Mouse (Mus musculus) kidney, adult 8-10 months (tissue): ENCODE data around the gene Gnao1.

Experiments used
- DNase-seq, 2 experiments: peaks; one replicate each; pipeline ENCODE4 v3.0.0; 2022

Gene Gnao1

DNA sequence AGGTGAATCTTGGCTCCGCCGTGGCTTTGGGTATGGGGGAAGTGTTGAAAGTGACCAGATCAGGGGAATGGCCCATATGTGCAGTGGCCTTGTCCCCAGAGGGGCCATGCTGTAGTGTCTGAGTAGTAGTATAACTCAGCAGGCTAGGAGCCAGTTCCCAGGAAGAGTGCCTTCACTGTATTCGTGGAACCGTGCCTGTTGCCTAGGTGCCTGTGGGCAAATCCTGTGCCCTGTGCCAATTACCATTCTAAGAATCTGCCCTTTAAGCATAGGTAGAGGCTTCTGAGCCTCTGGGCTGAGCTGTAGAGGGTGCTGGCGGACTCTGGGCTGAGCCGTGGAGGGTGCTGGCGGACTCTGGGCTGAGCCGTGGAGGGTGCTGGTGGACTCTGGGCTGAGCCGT, 148.6 kb downstream of the Gnao1 start:
- DNase-seq = peak; percentile 29 to 54

DNA sequence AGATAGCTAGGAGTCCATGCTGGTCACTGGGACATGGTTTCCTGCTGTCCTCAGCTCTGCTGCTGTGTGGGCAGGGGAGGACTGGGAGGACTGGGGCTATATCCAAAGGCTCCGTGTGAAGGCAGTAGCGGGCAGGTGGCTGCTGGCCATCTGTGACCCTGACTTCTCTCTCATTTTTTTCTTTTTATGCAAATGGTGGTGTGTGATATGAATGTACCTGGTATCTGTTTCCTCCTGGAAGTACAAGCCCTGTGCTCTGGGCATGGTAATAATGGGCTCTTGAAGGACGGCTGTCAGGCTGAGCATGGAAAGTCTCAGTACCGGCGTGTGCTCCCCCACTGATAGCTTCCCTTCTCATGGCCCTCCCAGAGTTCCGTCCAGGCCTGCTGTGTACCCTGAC, 151.1 kb downstream of the Gnao1 start:
- no peak for DNase-seq

DNA sequence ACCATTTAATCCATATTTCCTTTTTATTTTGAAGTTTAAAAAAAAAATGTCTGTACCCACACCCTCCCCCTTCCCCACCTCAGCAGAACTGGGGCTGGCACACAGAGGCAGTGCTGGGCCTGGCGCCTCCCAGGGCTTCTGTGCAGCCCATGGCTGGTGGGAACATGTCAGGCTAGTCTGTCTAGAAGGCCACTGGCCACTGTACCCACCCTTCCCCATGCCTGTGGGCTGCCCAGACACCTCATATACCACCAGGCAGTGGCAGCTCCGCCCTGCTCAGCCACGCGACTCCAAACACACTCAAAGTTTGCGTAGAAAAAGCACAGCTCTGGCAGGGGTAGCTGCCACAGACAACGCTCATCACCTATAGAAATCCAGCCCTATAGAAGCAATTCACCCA, 158.5 kb downstream of the Gnao1 start:
- DNase-seq = no peak

DNA sequence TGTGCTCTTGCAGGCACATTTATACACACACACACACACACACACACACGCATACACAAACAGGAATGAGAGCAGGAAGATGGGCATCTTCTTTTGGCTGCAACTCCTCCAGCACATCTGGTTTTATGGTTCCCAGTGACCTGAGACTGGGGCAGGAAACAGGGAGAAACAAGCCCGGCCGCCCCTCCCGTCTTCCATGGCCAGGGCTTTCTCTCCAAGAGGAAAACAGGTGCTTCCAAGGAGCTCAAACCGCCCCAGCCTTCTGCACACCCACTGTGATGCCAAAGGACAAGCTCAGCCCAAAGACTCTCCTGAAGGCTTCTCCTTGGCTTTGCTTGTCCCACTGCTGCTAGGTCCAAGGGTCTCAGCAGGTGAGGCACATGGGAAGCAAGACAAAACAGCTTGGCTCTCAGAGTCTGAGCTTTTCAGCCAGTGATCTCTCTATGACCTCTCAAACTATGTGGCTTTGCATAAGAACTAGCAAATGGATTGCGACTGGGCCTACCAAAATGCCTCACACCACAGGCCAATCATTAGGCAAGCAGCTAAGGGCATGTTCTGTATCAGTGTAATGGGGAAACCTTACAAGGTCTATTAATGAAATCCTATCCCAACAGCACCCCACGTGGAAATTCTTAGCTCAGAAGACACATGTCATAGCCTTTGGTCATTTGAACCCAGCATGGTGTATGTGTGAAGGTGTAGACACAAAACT, 160.0 kb downstream of the Gnao1 start:
- no peak for DNase-seq

DNA sequence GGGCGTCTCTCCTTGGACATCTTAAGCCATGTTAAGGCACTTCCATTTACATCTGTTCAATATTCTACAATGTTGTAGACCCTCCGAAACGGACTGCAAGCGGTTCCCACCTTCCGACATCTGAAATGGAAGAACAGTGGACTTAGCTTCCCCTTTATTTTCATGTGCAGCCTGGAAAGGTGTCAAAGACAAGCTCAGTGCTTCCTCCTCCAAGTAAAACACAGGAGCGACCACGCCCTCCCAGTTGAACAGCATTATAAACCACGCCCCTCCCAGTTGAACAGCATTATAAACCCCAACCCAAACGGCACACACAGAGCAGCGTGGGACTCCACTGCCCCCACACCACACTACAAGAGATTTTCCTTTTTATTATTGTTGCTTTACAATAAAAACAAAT, 161.7 kb downstream of the Gnao1 start:
- DNase-seq = no peak

DNA sequence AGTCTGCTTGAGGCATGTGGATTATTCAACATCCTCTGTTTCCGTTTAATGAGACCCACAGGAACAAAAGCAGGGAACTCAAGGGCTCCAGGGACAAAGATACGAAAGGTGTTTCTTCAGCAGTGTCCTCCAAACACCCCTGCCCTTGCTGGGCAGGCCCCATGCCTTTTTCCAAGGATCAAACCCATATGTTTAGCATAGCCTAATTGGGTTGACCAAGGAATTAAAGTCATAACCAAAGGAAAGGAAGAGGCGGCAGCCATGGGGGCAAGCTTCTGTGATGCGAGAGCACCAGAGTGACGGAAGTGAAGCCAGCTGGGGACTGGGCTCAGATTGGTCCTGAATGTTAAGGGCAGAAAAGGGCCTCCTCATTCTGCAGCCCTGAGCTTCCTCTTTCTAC, 162.4 kb downstream of the Gnao1 start:
- no peak for DNase-seq

DNA sequence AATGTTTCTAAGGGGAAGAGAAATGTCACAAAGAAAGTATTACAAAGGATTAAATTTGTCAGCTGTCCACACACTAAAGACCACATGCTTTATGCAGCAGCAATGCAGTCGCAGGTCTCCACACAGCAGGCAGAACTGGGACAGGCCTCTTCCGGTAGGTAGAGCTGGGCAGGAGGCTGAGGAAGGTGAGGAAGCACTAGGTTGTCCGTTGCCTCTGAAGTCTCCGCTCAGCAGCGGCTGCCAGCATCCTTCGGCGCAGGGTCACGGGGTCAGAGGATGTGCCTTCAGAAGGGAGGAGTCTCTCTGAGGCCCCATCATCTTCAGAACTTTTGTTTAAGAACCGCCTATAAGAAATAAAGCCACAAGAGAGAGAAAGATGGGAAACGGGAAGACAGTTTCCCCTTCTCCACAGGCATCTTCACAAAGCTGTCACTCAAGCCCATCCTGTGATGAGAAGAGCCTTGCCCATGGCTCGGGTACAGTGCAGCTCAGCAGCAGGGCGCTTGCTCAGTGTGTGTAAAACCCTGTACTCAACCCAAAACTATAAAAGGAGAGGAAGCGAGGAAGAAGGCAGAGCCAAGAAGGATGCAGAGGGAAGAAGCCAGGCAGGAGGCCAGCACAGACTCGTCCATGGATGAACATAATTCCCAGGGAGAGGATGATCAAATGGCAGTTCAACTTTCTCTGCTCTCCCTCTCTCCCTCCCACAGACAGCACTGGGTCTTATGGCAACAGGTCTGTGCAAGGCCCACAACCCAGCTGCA, 163.4 kb downstream of the Gnao1 start:
- DNase-seq = no peak

DNA sequence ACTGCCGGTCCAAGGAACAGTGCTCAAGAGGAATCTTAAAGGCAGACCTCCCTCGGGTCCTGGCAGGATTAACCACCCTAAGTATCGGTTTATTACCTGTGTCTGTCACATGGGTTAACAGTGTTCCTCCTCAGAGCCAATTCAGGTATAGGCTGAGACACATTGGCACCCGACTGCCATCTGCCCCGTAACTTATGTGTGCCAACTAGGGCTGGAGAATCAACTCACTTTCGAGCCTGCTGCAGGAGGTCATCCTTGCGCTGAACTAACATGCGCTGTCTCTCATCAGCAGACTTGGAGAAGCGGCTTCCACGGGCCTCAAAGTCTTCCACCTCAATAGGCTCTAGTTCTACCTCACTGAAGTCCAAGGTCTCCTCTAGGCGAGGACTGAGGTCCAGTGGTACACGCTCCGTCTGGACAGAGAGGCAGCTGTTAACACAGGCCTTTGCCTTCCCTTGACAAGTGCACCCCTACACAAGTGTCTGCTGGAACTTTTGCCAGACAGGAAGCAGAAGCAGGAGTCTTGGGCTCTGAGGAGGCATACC, 164.1 kb downstream of the Gnao1 start:
- DNase-seq = no peak

DNA sequence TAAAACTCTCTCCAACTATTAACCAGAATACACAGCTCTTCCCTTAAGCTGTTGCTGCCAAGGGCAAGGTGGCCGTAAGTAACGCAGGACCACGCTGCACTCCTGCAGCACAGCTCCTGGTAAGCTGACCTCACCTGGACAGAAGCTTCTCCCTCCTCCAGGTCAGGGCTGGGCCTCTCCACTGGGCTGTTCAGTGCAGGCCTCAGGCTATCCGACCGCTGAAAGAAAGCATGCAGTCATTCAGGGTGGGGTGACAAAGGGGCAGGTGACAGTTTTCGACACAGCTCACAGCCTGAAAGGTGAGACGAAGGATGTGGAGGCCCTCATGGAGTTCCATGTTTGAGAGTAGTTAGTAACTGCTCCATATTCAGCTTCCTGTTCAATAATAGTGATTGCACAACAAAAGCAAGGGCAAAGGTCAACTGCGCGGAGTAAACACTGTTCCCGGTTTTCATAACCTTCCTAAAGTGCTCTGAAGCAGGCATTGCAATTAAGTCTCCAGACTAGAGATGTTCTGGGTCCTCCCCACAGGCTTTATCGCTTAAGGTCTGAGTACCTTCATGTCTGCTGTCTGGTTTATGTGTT, 164.9 kb downstream of the Gnao1 start:
- peak; percentile 29 to 45 for DNase-seq

DNA sequence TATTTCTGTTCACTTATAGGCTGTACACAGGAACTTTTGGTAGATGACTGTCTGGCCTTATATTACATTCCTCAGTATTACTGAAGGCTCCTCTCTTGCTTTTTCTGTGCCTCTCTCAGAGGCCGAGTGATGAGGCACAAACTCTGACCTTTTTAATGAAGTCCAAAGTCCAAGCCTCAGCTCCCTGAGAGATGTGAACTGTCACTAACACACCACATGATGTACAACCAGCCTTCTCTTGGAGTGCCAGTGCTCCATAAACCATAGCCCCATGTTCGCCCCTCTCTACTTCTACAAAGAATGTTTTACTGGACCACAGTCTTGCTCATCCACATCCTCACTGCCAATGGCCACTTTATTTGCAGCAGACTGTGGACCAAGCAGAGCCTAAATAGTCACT, 165.6 kb downstream of the Gnao1 start:
- peak; percentile 23 to 43 for DNase-seq

DNA sequence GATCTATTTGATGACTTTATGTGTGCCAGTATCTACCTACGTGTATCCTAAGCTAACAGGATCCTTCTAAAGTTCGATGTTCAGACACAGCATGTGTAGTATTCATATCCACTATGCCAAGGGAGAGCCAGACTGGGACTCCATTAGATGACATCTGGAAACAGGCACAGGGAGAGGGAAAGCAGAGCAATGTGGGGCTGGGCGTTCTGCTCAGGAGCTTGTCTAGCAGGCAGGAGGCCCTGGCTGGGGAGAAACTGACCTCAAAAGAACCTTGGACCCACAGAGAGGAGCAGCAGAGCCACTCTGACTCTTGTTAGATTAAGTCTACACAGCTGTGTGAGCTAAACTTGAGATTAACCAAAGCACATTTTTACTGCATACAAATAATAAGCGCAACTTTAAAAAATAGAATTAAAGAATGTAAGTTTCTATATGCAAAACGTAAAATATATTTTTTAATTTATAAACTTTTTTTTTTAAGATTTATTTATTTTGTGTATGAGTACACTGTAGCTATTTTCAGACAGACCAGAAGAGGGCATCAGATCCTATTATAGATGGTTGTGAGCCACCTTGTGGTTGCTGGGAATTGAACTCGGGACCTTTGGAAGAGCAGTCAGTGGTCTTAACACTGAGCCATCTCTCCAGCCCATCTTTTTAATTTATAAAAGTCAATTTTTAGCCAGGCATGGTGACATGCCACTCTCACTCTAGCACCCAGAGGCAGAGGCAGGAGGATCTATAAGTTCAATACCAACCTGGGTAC, 166.9 kb downstream of the Gnao1 start:
- no peak for DNase-seq

DNA sequence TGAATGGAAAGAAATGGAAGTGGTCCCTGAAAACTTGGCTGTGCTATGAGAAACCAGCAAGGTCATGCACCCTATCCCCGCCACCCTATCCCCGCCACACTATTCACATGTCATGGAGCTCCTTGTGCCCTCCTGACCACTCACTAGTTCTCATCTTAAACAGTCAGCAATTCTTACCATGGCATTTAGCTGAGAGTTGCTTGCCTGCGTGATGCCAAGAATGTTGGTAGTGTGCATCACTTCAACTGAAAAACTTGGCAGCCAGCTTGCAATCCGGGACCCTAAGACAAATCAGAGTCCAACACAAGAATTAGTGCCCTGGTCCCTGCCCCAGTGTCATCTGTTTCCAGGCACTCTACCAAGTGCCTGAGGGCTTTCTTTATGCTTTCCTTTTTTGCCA, 170.4 kb downstream of the Gnao1 start:
- DNase-seq = peak; percentile 23 to 58

DNA sequence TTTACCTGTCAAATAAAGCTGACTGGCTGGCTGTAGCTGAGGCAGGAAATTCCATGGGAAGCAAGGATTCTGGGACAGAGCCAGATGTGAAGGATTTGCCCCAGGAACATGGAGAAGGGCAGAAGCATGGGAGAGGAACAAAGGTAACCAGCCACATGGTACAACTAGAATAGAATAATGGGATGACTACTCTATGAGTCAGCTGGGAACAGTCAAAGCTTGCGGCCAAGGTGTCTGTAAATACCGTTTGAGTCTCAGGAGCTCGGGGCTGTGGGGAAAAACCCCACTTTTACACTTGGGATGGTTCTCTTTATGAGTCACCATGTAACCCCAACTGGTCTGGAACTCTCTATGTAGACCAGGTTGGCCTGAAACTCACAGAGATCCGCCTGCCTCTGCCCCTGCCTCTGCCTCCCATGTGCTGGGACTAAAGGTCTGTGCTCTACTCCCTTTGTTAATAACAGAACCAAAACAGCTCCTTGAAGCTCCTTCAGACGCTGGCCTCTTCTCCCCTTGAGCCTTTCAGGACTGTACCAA, 172.0 kb downstream of the Gnao1 start:
- DNase-seq = no peak

DNA sequence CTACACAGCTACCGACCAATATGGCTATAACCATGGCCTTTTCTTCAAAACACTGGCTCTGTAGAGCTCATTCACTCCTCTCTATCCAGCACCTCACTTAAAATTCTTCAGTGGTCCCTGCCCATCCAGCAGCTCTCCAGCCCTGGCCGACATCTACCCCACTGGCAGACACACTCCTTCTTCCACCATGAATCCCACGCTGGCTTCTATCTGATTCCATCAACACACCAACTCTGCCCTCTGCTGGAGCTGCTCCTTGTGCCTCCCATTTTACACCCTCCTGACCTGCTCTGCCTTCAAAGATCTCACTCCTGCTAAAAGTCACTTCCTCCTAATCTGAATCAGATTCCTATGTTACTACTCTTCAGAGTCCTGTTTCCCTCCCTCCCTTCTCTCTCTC, 174.1 kb downstream of the Gnao1 start:
- DNase-seq = no peak

DNA sequence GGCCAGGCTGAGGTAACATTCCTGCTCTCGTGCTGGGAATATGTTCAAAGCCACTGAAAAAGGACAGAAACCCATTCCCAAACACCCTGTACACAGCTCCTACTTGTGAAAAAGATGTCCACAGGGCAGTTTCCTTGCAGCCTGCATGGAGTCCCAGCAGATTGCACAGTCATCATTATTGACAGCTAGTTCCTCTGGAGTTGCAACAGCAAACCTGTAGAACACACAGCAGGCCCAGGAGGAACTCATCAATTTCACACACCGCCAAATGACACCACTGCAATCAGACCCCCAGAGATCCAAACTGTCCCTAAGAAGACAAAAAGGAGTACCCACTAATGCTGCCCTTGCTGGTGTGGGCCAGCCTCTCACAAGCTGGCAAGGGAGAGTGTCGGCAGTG, 175.0 kb downstream of the Gnao1 start:
- DNase-seq = no peak

DNA sequence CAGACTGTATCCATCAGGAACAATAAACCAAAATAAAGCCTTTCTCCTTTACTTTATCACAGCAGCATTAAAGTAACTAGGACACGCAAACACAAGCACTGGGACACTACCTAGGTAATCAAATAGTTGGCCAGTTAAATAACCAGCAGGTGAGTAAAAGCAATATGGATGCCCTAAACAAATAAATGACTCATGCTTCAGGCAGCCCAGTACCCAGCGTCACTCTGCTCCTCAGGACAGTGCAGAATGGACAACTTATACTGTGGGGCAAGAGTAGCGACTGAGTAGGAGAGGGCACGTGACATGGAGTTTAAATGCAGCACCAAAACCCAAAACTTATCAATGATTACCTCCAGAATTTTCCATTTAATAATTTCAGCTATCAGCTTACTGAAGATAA, 180.0 kb downstream of the Gnao1 start:
- DNase-seq = no peak

DNA sequence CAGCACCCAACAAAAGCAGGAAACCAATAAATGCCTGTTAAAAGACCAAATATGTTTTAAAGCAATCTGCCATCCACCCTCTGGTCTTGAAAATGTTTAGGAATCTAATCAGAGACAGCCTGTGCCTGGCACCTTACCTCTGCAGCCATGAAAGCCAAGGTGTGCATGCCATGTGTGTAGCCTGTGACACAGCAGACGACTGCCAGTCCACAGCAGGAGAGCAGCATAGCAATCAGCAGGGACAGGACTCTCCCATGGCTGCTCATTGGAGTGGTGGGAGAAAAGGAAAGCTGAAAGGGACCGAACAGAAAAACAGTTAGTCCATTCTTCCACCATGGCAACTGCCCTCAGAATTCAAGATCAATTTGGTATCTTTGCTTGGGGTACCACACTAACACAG, 189.2 kb downstream of the Gnao1 start:
- no peak for DNase-seq

DNA sequence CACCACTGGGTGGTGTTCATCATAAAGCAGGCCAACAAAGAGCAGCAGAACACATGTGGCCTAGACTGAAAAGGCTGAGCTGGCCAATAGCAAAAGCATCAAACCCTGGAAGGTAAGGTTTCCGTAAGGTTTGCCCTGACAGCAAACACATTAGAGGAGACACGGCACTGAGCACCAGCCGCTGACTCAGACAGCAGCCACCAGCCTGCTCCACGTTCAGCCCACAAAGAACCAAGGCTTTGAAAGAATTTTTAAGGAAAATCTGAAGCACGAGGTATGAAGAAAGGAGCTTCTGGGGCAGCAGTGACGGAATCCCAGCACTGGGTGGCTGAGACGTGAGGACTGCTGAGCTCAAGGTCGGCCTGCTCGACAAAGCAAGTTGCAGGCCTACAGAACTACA, 194.4 kb downstream of the Gnao1 start:
- DNase-seq = no peak

DNA sequence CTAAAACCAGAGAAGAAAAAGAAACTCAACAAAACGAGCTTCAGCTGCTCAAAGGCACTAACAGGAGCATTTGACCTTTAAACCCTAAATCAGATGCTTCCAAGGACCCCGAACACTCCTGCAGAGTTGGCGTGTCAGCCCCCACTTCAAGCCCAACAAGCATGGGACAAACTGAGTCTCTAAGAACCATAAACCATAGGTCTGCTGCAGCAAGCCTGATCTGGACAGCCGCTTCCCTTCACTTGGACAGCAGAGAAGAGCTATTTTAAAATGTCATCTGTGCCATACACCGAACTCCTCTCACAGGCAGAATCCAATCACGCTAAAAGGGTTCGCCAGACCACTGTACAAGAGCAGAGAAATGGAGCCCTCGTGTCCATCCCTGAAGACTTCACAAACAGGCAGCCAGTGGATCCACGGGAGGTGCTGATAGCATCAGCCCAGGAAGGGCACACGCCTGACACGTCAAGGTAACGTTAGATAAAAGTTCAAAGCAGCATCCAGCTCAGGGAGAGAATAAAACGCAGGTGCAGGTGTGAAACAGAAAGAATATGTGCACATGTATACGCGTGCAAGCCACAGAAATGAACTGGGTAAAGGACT, 199.6 kb downstream of the Gnao1 start:
- no peak for DNase-seq

DNA sequence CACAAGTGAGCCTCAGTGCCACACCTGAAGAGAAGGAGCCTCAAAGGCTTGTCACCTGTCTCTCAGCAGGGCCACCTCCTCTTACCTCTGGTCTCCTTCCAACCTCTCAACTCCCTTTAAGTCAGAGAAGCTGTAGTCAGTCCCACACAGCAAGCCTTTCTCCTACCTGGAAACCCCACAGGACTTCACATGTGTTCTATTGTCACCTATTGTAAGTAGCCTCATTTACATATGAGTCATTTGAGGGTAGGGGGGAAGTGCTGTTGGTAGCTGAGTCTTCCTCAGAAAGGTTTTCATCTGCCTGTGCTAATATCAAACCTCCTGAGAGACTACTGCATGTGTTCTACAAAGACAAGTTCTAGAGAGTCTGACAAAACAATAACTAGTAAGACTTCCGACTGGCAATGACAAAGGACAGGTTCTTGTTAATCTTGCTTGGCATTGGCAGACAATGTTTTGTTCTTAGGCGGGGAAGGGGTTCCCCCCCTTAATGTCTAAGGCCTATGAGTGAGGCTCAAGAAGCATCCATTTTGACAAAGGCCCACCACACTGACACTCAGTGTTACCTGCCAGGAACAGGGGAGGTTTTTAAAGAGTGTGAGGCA, 200.4 kb downstream of the Gnao1 start:
- peak in 1 of 2 experiments; percentile 3 for DNase-seq

DNA sequence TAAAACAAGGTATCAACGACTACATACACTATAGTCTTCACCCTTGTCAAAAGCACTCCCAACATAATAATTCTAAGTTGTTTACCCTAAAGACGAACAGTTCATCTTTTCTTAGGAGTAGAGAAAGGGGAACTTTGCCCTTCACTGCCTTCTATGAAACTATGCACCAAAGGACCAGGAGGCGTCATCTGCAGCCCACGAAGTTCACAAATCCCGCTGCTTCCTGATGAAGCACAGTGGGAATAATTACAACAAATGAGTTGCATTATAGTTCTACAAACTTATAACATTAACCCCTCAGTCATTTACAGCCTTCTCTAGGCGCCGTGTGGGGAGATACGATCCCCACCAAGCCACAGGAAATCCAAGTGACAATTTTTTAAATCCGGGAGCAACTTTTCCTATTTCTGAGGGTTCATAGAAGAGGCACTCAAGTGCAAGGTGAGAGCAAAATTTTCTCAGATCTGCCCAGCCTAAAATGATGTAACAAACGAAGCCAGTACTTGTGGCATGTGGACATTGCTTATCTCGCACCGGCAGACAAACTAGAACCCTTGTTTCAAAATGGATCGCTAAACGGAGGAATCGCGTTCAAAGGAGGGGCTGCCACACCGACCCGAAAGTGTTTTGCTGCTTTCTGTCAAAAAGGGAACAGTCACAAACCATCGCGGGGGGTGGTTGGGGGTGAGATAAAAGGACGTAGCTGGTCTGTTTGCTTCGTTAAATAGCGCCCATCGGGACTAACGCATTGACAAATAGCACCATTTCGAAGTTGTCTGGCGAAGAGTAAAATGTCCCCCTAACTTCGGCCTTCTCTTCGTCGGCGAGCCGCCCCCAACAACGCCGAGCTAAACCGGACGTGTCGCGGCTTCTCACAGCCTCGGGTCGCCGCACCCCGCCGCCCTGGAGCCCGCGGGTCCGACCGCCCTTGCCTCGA, 201.6 kb downstream of the Gnao1 start:
- peak; percentile 9 to 13 for DNase-seq
